Mouse (Mus musculus) ovary, postnatal 14 days (tissue): Measurements from ENCODE around the gene Mcoln3.

Experiments
- DNase-seq: peaks from one replicate; pipeline ENCODE4 v3.0.0; 2022; ENCODE audit warnings: low spot score

Gene Mcoln3

GRCm38 (mm10) chr3:146134834-146135233 lies 17.6 kb downstream of the Mcoln3 start:
- DNase-seq, result no peak

GRCm38 (mm10) chr3:146135417-146135816 lies 18.2 kb downstream of the Mcoln3 start:
- no peak for DNase-seq

- no peak for DNase-seq
Measured at GRCm38 (mm10) chr3:146136422-146136821, 19.2 kb downstream of the Mcoln3 start.

GRCm38 (mm10) chr3:146140276-146140675 lies 23.0 kb downstream of the Mcoln3 start:
- no peak for DNase-seq

- no peak for DNase-seq
Measured at GRCm38 (mm10) chr3:146142523-146142922, 25.3 kb downstream of the Mcoln3 start.

- DNase-seq, result no peak
Measured at GRCm38 (mm10) chr3:146145501-146145900, 28.3 kb downstream of the Mcoln3 start.

- no peak for DNase-seq
Measured at GRCm38 (mm10) chr3:146146131-146146530, 28.9 kb downstream of the Mcoln3 start.

- no peak for DNase-seq
Measured at GRCm38 (mm10) chr3:146149156-146150057, 32.2 kb downstream of the Mcoln3 start, which contains the start of gene Mcoln2. Mcoln2 (plus strand) TSS chr3:146149833.

- DNase-seq, result peak; percentile 14
Measured at GRCm38 (mm10) chr3:146150058-146150400, 32.8 kb downstream of the Mcoln3 start.

- no peak for DNase-seq
Measured at GRCm38 (mm10) chr3:146150560-146150959, 33.3 kb downstream of the Mcoln3 start.

GRCm38 (mm10) chr3:146151328-146151727 lies 34.1 kb downstream of the Mcoln3 start:
- DNase-seq, result no peak

GRCm38 (mm10) chr3:146151755-146152154 lies 34.5 kb downstream of the Mcoln3 start:
- DNase-seq, result no peak

- no peak for DNase-seq
Measured at GRCm38 (mm10) chr3:146152348-146152747, 35.1 kb downstream of the Mcoln3 start.

- DNase-seq, result no peak
Measured at GRCm38 (mm10) chr3:146152913-146153312, 35.7 kb downstream of the Mcoln3 start.

GRCm38 (mm10) chr3:146153862-146154611 lies 36.8 kb downstream of the Mcoln3 start:
- no peak for DNase-seq

GRCm38 (mm10) chr3:146155628-146156576 lies 38.7 kb downstream of the Mcoln3 start:
- DNase-seq, result no peak

- no peak for DNase-seq
Measured at GRCm38 (mm10) chr3:146156811-146157210, 39.6 kb downstream of the Mcoln3 start.

GRCm38 (mm10) chr3:146158039-146158438 lies 40.8 kb downstream of the Mcoln3 start:
- no peak for DNase-seq

GRCm38 (mm10) chr3:146159360-146159759 lies 42.1 kb downstream of the Mcoln3 start:
- no peak for DNase-seq

- no peak for DNase-seq
Measured at GRCm38 (mm10) chr3:146162197-146162596, 44.9 kb downstream of the Mcoln3 start.

- DNase-seq, result no peak
Measured at GRCm38 (mm10) chr3:146169356-146169755, 52.1 kb downstream of the Mcoln3 start.

- DNase-seq, result no peak
Measured at GRCm38 (mm10) chr3:146173030-146173429, 55.8 kb downstream of the Mcoln3 start.
